Mouse (Mus musculus) left cerebral cortex, adult 18-20 months (tissue): ENCODE data around the gene Krtap26-1. TPM values are rescaled to one million over a fixed set of nuclear protein-coding genes. Genes with fewer than 3 reads are reported as not detected.

ENCODE experiments used
- total RNA-seq, 2 experiments: library from RNA; stranded (reverse); gene quantifications; 2 replicates each; pipeline ENCODE4 v1.2.3; 2021

Gene Krtap26-1
- total RNA-seq, 2 experiments from 2014 or later: not detected

Other genes starting within 250 kb of the Krtap26-1 start
- gene Cldn17, start 140.8 kb downstream of the Krtap26-1 start, total RNA-seq: not detected
- gene Cldn8, start 84.6 kb downstream of the Krtap26-1 start, total RNA-seq: not detected
- not detected for gene Krtap24-1, start 35.5 kb downstream of the Krtap26-1 start, total RNA-seq
- gene 2310079G19Rik, start 20.1 kb downstream of the Krtap26-1 start, total RNA-seq: not detected
- gene Krtap27-1, start 23.9 kb upstream of the Krtap26-1 start, total RNA-seq: not detected
- gene 2310061N02Rik, start 60.2 kb upstream of the Krtap26-1 start, total RNA-seq: not detected
- not detected for gene Krtap13-1, start 81.1 kb upstream of the Krtap26-1 start, total RNA-seq
- gene Krtap13, start 103.8 kb upstream of the Krtap26-1 start, total RNA-seq: not detected
- not detected for gene 2310034C09Rik, start 111.1 kb upstream of the Krtap26-1 start, total RNA-seq
- not detected for gene 2310057N15Rik, start 126.4 kb upstream of the Krtap26-1 start, total RNA-seq
- not detected for gene Gm5965, start 130.1 kb upstream of the Krtap26-1 start, total RNA-seq
- gene Gm20741, start 164.4 kb upstream of the Krtap26-1 start, total RNA-seq: not detected
- not detected for gene Krtap15, start 172.4 kb upstream of the Krtap26-1 start, total RNA-seq
- not detected for gene Krtap14, start 178.3 kb upstream of the Krtap26-1 start, total RNA-seq
- not detected for gene Krtap19-1, start 221.6 kb upstream of the Krtap26-1 start, total RNA-seq
- not detected for gene Krtap19-2, start 226.5 kb upstream of the Krtap26-1 start, total RNA-seq
- gene Krtap19-3, start 230.2 kb upstream of the Krtap26-1 start, total RNA-seq: not detected
- not detected for gene Krtap19-4, start 237.3 kb upstream of the Krtap26-1 start, total RNA-seq
- gene Krtap19-5, start 248.7 kb upstream of the Krtap26-1 start, total RNA-seq: not detected